Mouse (Mus musculus) G1E-ER4 (cell line): ENCODE results near the gene Wdr5. TPM values are rescaled to one million over a fixed set of nuclear protein-coding genes. Genes with fewer than 3 reads are reported as not detected.

Experiments
- GATA1 ChIP-seq: IDR thresholded peaks from one replicate; pipeline ENCODE4 v1.8.0; 2012; ENCODE audit warnings: low read length, inconsistent platforms
- polyA plus RNA-seq: library from polyadenylated mRNA; stranded (reverse); fragments of >175 nt; gene quantifications from 2 replicates; pipeline ENCODE4 v1.2.3, GENCODE M21; 2012

The Wdr5 gene
- polyA plus RNA-seq: 136 and 168 TPM in 2 replicates

GRCm38 (mm10) chr2:27514639-27515328 lies at the start of gene Wdr5:
Gene Wdr5 (plus strand): TSS chr2:27515157.
- TF ChIP-seq GATA1: no peak

GRCm38 (mm10) chr2:27469292-27469990 lies 45.5 kb upstream of the Wdr5 start:
- TF ChIP-seq GATA1: no peak

GRCm38 (mm10) chr2:27469991-27470355 lies 45.0 kb upstream of the Wdr5 start:
- TF ChIP-seq GATA1: no peak

GRCm38 (mm10) chr2:27470535-27470934 lies 44.4 kb upstream of the Wdr5 start:
- TF ChIP-seq GATA1: no peak

- TF ChIP-seq GATA1: no peak
These were observed 43.8 kb upstream of the Wdr5 start for GRCm38 (mm10) chr2:27471170-27471584.

GRCm38 (mm10) chr2:27473061-27473765 lies 41.7 kb upstream of the Wdr5 start:
- no peak for TF ChIP-seq GATA1

- no peak for TF ChIP-seq GATA1
These were observed 41.0 kb upstream of the Wdr5 start for GRCm38 (mm10) chr2:27473911-27474310.

- no peak for TF ChIP-seq GATA1
These were observed 40.1 kb upstream of the Wdr5 start for GRCm38 (mm10) chr2:27474621-27475484.

GRCm38 (mm10) chr2:27475495-27476302 lies 39.3 kb upstream of the Wdr5 start:
- TF ChIP-seq GATA1: no peak

GRCm38 (mm10) chr2:27476303-27477192 lies 38.4 kb upstream of the Wdr5 start:
- TF ChIP-seq GATA1: no peak

- no peak for TF ChIP-seq GATA1
These were observed 35.1 kb upstream of the Wdr5 start for GRCm38 (mm10) chr2:27479821-27480220.

- no peak for TF ChIP-seq GATA1
These were observed 34.6 kb upstream of the Wdr5 start for GRCm38 (mm10) chr2:27480367-27480766.

GRCm38 (mm10) chr2:27482265-27482861 lies 32.6 kb upstream of the Wdr5 start:
- TF ChIP-seq GATA1: no peak
